Mouse (Mus musculus) neural tube, embryonic 11.5 days (tissue): ENCODE results near the gene Foxc1. TPM values are rescaled to one million over a fixed set of nuclear protein-coding genes. Genes with fewer than 3 reads are reported as not detected.

Experiments used
- ATAC-seq: fragments of 200-750 bp; cut with Nextera tagmentation; 2 replicates; pipeline ENCODE4 v1.8.0; 2017; ENCODE audit warnings: moderate number of reproducible peaks, mild to moderate bottlenecking, moderate TSS enrichment, moderate library complexity; ENCODE audit not compliant: insufficient read depth, low FRiP score, low TSS enrichment
- DNase-seq: peaks from one replicate; pipeline ENCODE4 v3.0.0-alpha.2; 2015; ENCODE audit warnings: low spot score
- H3K27ac ChIP-seq: fragments of 300-500 bp; sonication (generic); 2 replicates; pipeline ENCODE4 v1.5.1; 2014; ENCODE audit warnings: low read depth, mild to moderate bottlenecking, low read length
- H3K27me3 ChIP-seq: fragments of 300-500 bp; sonication (generic); 2 replicates; pipeline ENCODE4 v1.6.1; 2014; ENCODE audit warnings: mild to moderate bottlenecking, low read length, mixed read lengths; ENCODE audit not compliant: control insufficient read depth, insufficient read depth
- H3K36me3 ChIP-seq: fragments of 300-500 bp; sonication (generic); 2 replicates; pipeline ENCODE4 v1.6.1; 2014; ENCODE audit warnings: mild to moderate bottlenecking, low read length, moderate library complexity, mixed read lengths; ENCODE audit not compliant: control insufficient read depth, insufficient read depth
- H3K4me1 ChIP-seq: fragments of 300-500 bp; sonication (generic); 2 replicates; pipeline ENCODE4 v1.6.1; 2014; ENCODE audit warnings: low read length, mixed read lengths; ENCODE audit not compliant: control insufficient read depth, insufficient read depth
- H3K4me2 ChIP-seq: fragments of 300-500 bp; sonication (generic); 2 replicates; pipeline ENCODE4 v1.6.1; 2014; ENCODE audit warnings: low read depth, mild to moderate bottlenecking, moderate library complexity
- H3K4me3 ChIP-seq: fragments of 300-500 bp; sonication (generic); 2 replicates; pipeline ENCODE4 v1.5.1; 2014; ENCODE audit warnings: low read depth, low read length
- H3K9ac ChIP-seq: fragments of 300-500 bp; sonication (generic); 2 replicates; pipeline ENCODE4 v1.6.1; 2014; ENCODE audit warnings: mild to moderate bottlenecking, low read length
- H3K9me3 ChIP-seq: fragments of 300-500 bp; sonication (generic); 2 replicates; pipeline ENCODE4 v1.6.1; 2016; ENCODE audit warnings: low read length; ENCODE audit not compliant: control insufficient read depth
- WGBS: fragments of 180-500 bp; shearing (Covaris S2); extraction: QIAGEN DNeasy Blood & Tissue Kit; methylation state at CpG from one replicate; pipeline ENCODE4 v1.1.7; 2014; 5-methylcytosine and 5-hydroxymethylcytosine counted together
- polyA plus RNA-seq: library from polyadenylated mRNA; unstranded; fragments of >200 nt; fragmentation: Nextera tagmentation; extraction: Ambion mirVana; gene quantifications from 2 replicates; pipeline ENCODE4 v1.2.1, GENCODE M21; 2014

Foxc1 gene
- polyA plus RNA-seq, 1 experiment from 2014 or later, result 7.4 TPM

- no peaks in the 10 kb centered on the region for H3K9me3 ChIP-seq
- no peaks in the 10 kb centered on the region for H3K36me3 ChIP-seq
- no peaks in the 10 kb centered on the region for H3K27me3 ChIP-seq
- H3K4me3 ChIP-seq, result no peak overlapping the region
- WGBS, result 64% methylated on average over 9 of the region's 9 CpGs
- DNase-seq (no peak), ATAC-seq (no peak)
- no peak overlapping the region for H3K9ac ChIP-seq
- no peak overlapping the region for H3K27ac ChIP-seq
- H3K4me1 ChIP-seq, result no peaks in the 10 kb centered on the region
- H3K4me2 ChIP-seq, result no peak overlapping the region
Measured at GRCm38 (mm10) chr13:31830332-31830731, 23.9 kb downstream of the Foxc1 start.

- WGBS, result 88% methylated on average over 4 of the region's 4 CpGs
- Histone ChIP-seq H3K4me3 (no peak overlapping the region), H3K4me1 (no peaks in the 10 kb centered on the region), H3K36me3 (no peaks in the 10 kb centered on the region), H3K9ac (no peak overlapping the region), H3K27ac (no peak overlapping the region), H3K9me3 (no peaks in the 10 kb centered on the region), H3K4me2 (no peak overlapping the region), H3K27me3 (no peaks in the 10 kb centered on the region)
- ATAC-seq (no peak), DNase-seq (no peak)
Measured at GRCm38 (mm10) chr13:31835802-31836201, 29.4 kb downstream of the Foxc1 start.

- whole genome bisulfite sequencing, result 32% methylated on average over 5 of the region's 5 CpGs
- H3K27me3 ChIP-seq, result no peaks in the 10 kb centered on the region
- no peaks in the 10 kb centered on the region for H3K36me3 ChIP-seq
Measured at GRCm38 (mm10) chr13:31849258-31849971, 43.0 kb downstream of the Foxc1 start.

GRCm38 (mm10) chr13:31853564-31853963, 47.1 kb downstream of the Foxc1 start:
- H3K4me1 ChIP-seq, result peaks cover 2% of the 10 kb centered on the region; the same call in 1 of the 2 replicates
- H3K9ac ChIP-seq, result no peak overlapping the region
- no peak overlapping the region for H3K4me3 ChIP-seq
- WGBS, result 35% methylated on average over 2 of the region's 2 CpGs
- no peaks in the 10 kb centered on the region for H3K9me3 ChIP-seq
- ATAC-seq, result no peak
- H3K4me2 ChIP-seq, result no peak overlapping the region
- H3K27me3 ChIP-seq, result no peaks in the 10 kb centered on the region
- H3K36me3 ChIP-seq, result no peaks in the 10 kb centered on the region
- DNase-seq, result no peak
- no peak overlapping the region for H3K27ac ChIP-seq

More at GRCm38 (mm10) chr13:31849258-31849971, 43.0 kb downstream of the Foxc1 start:
- no peaks in the 10 kb centered on the region for H3K9me3 ChIP-seq
- no peak overlapping the region for H3K9ac ChIP-seq
- H3K27ac ChIP-seq, result no peak overlapping the region
- DNase-seq, result no peak
- H3K4me2 ChIP-seq, result no peak overlapping the region
- H3K4me3 ChIP-seq, result no peak overlapping the region
- ATAC-seq, result no peak
- H3K4me1 ChIP-seq, result peaks cover 2% of the 10 kb centered on the region; the same call in 1 of the 2 replicates

GRCm38 (mm10) chr13:31854000-31854399, 47.6 kb downstream of the Foxc1 start:
- peaks cover 2% of the 10 kb centered on the region; the same call in 1 of the 2 replicates for H3K4me1 ChIP-seq
- no peak overlapping the region for H3K9ac ChIP-seq
- no peak overlapping the region for H3K4me2 ChIP-seq
- H3K4me3 ChIP-seq, result no peak overlapping the region
- no peaks in the 10 kb centered on the region for H3K27me3 ChIP-seq
- H3K27ac ChIP-seq, result no peak overlapping the region
- no peaks in the 10 kb centered on the region for H3K36me3 ChIP-seq
- WGBS, result 67% methylated on average over 4 of the region's 4 CpGs
- no peaks in the 10 kb centered on the region for H3K9me3 ChIP-seq
- DNase-seq, result no peak
- ATAC-seq, result no peak

- WGBS, result 95% methylated on average over 5 of the region's 5 CpGs
- ATAC-seq, result no peak
- H3K27me3 ChIP-seq, result no peaks in the 10 kb centered on the region
Measured at GRCm38 (mm10) chr13:31860200-31860599, 53.8 kb downstream of the Foxc1 start.

More at GRCm38 (mm10) chr13:31860200-31860599, 53.8 kb downstream of the Foxc1 start:
- H3K36me3 ChIP-seq, result no peaks in the 10 kb centered on the region
- no peak overlapping the region for H3K27ac ChIP-seq
- no peak for DNase-seq
- no peak overlapping the region for H3K4me3 ChIP-seq
- H3K4me1 ChIP-seq, result no peaks in the 10 kb centered on the region
- no peak overlapping the region for H3K9ac ChIP-seq
- no peak overlapping the region for H3K4me2 ChIP-seq
- H3K9me3 ChIP-seq, result no peaks in the 10 kb centered on the region

Other genes with a start within 250 kb of the Foxc1 start
- gene A530084C06Rik, start 247.3 kb upstream of the Foxc1 start, polyA plus RNA-seq, result not detected in 2 replicates
- 5.2 and 5.5 TPM in 2 replicates for gene Foxf2, start 180.8 kb upstream of the Foxc1 start, polyA plus RNA-seq